Mouse (Mus musculus) gastrocnemius, adult 8-10 months (tissue): ENCODE measurements around the gene Pigf. TPM values are rescaled to one million over a fixed set of nuclear protein-coding genes. Genes with fewer than 3 reads are reported as not detected.
A peak's percentile ranks its signal among the peaks of the same experiment; 100 is the strongest.
"Not testable (repeated sequence)": the region's sequence is repeated elsewhere in the genome, so short reads cannot be mapped to it uniquely, and the experiment has no call there.

ENCODE experiments used
- DNase-seq, 2 experiments: peaks; one replicate each; pipeline ENCODE4 v3.0.0; 2022; ENCODE audit warnings: low spot score in 2 of 2
- total RNA-seq, 4 experiments: library from RNA; stranded (reverse); gene quantifications; 2 replicates each; pipeline ENCODE4 v1.2.4; 2022

Pigf gene
- total RNA-seq: 1 to 10 TPM in 3 of 4 experiments, under 1 TPM in 1; 0.99 to 2.6 (median 2.2) TPM

DNA sequence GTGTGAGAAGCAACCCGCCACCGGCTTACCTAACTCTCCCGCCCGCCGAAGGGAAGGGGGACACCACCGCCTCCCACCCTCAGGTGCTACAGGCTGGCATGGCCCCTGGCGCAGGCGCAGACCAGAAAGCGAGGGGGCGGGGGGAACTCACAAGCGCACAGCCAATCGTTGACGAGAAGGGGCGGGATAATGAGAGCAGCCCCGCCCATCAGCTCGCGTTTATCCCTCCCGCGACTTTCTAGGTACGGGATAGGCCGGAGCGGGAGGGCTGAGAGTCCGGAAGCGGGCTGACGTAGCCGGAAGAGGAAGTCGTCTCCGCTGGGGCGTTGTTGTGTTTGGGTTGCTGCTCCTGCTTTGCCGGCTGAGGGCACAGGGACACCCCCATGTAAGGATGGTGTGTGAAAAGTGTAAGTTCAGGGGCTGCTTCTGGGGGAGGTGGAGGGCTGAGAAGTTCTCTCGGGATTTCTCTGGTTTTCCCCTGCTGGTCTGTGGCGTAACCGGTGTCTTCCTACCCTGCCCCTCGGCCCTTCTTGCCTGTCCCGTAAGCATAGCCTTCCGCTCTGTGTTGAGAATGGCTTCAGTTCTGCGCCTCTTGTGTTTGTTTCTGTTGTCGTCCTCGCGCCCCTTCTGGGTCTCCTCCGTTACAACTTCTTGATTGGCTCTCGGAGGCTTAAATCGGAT is at the start of gene Pigf, which contains the start of gene Cript:
Gene Pigf, minus strand, starts transcription at position 138 of the 681 bp plus-strand sequence.
Gene Cript, plus strand, starts transcription at position 282 of the 681 bp plus-strand sequence.
- peak; percentile 94 to 95 for DNase-seq

- no peak for DNase-seq
Measured at GRCm38 (mm10) chr17:87073470-87073869, 48.3 kb upstream of the Pigf start.

GRCm38 (mm10) chr17:87072766-87073440 is 47.7 kb upstream of the Pigf start:
- DNase-seq: no peak

- DNase-seq: not testable (repeated sequence)
Measured at GRCm38 (mm10) chr17:87072183-87072582, 47.0 kb upstream of the Pigf start.

DNA sequence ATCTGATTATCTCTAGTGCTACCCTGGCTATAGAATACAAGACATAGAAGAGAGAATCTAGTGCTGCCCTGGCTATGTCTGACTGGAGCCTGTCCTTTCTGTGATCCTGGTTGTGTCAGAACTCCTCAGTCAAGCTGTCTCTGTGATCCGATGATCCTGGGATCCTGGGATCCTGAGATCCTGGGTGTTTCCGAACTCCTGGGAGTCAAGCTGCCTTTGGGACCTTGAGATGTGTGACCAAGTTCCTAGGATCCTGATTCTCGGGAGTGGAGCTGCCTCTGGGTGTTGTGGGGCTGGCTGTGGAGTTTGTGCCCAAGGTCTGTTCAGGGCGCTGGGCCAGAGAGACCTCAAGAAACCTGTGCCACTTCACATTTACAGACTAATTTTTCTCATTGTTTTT is 43.8 kb upstream of the Pigf start:
- DNase-seq: no peak

- DNase-seq: no peak
Measured at GRCm38 (mm10) chr17:87063969-87064368, 38.8 kb upstream of the Pigf start.

- no peak for DNase-seq
Measured at GRCm38 (mm10) chr17:87063461-87063860, 38.3 kb upstream of the Pigf start.

GRCm38 (mm10) chr17:87062639-87063038 is 37.4 kb upstream of the Pigf start:
- no peak for DNase-seq

DNA sequence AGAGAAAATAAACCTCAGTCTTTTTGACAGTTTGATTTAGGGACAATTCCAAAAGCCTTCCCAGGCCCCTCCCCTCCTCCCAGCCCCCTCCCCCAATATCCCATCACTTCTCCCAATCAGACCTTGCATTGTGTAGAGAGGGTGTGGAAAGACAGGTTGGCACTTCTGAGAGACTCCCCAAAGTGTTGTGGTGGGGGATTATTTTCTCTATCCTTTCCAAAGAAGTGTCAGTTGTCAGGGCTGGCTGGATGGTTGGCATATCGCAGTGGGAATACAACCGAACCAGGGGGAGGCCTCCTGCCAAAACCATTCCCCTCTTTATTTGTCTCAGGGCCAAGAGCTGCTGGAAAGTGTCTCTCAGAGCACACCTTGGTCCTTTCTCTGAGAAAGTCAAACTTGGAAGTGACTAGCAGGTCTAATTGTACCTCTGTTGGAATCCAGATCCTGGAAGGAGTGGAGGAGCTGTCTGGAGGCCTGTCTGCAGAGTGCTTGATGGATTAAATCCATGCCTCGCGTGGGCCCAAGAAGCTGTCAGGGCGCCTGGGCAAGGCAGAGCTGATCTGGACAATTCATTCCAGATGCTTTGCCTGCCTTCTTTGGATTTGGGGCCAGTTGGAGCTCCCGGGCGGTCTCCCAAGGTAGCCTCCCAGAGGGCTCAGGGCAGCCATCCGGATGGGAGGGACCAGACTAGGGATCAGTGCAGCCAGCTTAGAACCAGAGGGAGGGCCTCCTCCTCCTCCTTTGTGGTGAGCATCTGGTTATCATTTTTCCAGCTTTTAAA is 32.5 kb upstream of the Pigf start:
- DNase-seq: peak; percentile 67 to 76

GRCm38 (mm10) chr17:87056761-87057160 is 31.6 kb upstream of the Pigf start:
- DNase-seq: no peak

- no peak for DNase-seq
Measured at GRCm38 (mm10) chr17:87055663-87056062, 30.5 kb upstream of the Pigf start.

DNA sequence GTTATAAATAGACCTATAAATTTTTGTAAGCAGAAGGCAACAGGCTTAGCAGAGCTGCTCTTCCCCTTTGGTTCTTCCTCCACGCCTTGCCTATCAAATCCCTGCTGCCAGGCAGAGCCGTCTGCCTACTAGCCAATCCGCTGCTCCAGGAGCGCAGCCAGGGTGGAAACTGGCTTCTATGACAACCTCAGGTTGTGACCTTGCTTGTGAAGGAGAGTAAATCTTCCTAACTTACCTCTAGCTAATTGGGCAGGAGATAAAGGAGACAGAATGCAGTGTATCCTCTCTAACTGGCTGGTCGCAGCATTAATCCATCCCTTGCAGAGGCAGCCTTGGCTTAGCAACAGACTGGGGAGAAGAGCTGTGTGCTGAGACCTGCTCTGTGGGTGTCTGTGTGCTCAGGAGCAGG is 29.8 kb upstream of the Pigf start:
- peak in 1 of 2 experiments; percentile 32 for DNase-seq

DNA sequence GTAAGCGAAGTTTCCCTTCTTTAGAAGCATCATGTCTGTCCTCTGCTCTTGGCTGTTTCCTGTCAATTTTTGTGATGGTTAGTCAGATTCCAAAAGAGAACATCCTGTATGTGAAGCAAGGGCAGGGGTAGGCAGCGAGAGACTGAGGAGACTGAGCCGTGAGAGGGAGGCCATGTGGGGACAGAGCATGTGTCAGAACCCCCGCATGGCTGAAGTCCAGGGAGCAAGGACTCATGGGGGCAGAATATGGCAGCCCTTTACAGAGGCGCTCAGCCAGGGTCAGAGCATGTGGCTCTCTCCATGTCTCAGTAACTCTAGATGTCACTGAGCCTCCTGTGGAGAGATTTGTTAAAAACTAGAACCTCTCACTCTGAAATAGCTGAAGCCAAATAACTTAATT is 28.7 kb upstream of the Pigf start:
- no peak for DNase-seq

GRCm38 (mm10) chr17:87052432-87052831 is 27.2 kb upstream of the Pigf start:
- DNase-seq: no peak

GRCm38 (mm10) chr17:87051652-87052051 is 26.4 kb upstream of the Pigf start:
- no peak for DNase-seq

DNA sequence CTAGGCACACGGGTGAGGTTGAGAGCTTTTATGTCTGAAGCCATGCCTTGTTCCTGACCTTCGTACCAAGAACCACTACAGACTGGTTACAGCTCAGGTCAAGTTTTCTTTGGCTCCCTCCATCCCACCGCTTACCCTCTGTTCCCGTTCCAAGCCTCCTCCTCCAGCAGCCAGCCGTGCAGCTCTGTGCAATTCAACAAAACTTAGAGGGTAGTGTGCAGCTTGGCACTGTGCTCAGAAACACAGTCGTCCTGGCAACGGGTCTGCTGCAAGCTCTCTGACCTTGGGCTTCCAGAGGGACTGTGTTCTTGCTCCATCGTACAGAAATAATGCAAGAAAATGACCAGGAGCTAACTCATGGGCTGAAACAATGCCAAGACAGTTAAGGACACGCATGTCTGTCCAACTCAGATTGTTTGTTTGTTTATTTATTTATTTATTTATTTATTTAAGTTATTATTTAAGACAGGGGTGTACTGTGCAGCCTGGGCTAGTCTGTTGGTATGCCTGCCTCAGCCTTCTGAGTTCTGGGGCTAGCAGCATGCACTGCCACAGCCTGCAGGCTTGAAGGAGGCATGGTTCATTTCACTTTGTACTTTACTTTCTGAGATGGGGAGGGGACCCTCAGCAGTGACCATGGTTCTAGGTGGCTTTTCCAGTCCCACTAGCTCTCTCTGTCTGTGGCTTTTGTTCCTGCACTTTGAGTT is 25.4 kb upstream of the Pigf start:
- no peak for DNase-seq

GRCm38 (mm10) chr17:87049696-87050095 is 24.5 kb upstream of the Pigf start:
- no peak for DNase-seq

DNA sequence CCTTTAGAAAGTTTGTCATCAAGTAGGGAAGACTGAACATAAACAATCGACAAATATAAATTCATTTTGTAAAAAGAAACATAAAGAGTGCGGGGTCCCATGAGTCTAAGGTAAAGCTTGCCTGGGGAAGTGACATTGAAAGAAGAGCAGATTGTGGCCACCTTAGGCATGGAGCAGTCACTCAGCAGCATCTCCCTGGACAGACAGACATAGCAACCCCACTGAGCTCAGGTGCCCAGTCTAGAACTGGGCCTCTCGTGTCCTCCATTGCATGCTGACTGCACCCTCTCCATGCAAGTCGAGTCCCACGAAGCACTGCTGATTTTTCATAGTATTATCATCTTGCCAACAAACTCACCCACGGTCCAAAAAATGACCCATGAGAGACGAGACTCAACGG is 19.6 kb upstream of the Pigf start:
- DNase-seq: no peak

- DNase-seq: peak; percentile 78 to 87
Measured at GRCm38 (mm10) chr17:87044364-87044763, 19.2 kb upstream of the Pigf start.

GRCm38 (mm10) chr17:87041739-87042138 is 16.5 kb upstream of the Pigf start:
- DNase-seq: no peak

DNA sequence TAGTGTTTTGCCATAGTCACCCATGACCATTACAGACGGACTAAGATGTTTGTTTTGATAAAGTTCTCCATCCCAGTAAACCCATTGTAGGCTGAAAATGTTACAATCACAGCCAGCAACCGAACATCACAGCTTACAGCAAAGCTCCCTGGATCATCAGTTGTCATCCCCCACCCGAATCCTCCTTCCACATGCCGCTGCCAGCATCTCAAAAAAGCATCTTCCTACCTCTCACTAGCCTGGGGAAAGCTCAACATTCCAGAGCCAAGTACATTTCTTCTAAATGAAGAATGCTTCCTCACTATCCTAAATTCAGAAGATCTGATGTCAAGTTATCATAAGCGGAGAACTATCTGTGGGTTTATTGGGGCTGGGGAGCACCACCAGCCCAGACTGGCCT is 13.3 kb upstream of the Pigf start:
- no peak for DNase-seq
